14 mouse cellular contexts compared by ENCODE assay signal in the genomic region with DNA sequence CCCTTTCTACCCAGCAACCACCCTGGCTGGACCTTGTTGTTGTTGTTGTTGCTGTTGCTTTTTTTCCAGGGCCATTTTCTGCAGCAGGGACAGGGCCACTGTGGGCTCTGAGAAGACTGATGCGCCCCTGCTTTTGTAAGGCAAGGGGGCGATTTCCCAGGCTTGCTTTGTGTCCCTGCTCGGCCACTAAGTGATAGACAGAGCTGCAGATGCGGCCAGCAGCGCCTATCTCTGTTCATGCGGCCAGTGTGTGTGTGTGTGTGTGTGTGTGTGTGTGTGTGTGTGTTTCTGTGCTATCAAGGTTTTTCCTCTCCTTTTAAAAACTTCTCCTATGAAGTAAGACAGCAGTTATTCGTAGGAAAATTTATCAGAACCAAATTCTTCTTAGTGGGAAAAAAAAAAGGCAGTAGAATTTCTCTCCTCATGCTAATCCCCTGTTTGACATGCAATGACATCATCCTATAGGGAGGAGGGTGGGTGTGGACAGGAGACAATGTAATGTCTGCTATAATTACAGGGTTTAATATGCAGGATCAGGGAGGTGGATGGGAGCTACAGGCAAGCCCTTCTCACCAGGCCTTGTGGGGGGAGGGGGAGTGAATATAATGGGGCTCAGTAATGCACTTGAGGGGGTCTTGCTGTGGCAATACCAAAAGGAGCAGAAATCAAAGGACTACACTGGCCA. TPM values are rescaled to one million over a fixed set of nuclear protein-coding genes. Genes with fewer than 3 reads are reported as not detected.
DNase-seq lines count a peak whose midpoint lies in the region; ATAC-seq and TF ChIP-seq lines count a peak whose summit lies in the region.
"Had no signal": no experiment of that assay in that cellular context is flagged by ENCODE, and none has a peak within 500 bp of the region (broad histone marks: within the 10 kb centered on the region; RNA-seq: fewer than 3 reads in every experiment).

No protein-coding gene starts in this region.

- H3K79me2 ChIP-seq in heart, adult 2 months (replicated peaks; ENCODE audit: control insufficient read depth, insufficient read depth, low read length) = no peaks in the 10 kb centered on the region

- ATAC-seq in heart, embryonic 13.5 days (ENCODE audit: extremely low read depth, insufficient number of reproducible peaks, low FRiP score, low TSS enrichment) = no peak
- peak; percentile 82 for ATAC-seq in forebrain, embryonic 14.5 days
- peak; percentile 94 for ATAC-seq in midbrain, embryonic 12.5 days (ENCODE audit: low FRiP score, low read depth)
- ATAC-seq in stomach, embryonic 14.5 days (ENCODE audit: insufficient number of reproducible peaks, insufficient read depth, low FRiP score, low read depth) = peak; percentile 33; the same call in 1 of the 2 replicates
- no peak for ATAC-seq in lung, postnatal 0 days

- peaks cover 20% of the 10 kb centered on the region for H3K36me3 ChIP-seq in heart, embryonic 13.5 days
- no peaks in the 10 kb centered on the region; the same call in 1 of the 2 replicates for H3K36me3 ChIP-seq in heart, adult 2 months (ENCODE audit: control insufficient read depth, insufficient read depth, low read length)
- peaks cover 30% of the 10 kb centered on the region for H3K36me3 ChIP-seq in forebrain, embryonic 14.5 days (ENCODE audit: control insufficient read depth, insufficient read depth, low read length)
- H3K36me3 ChIP-seq in midbrain, embryonic 12.5 days = peaks cover 32% of the 10 kb centered on the region
- no peaks in the 10 kb centered on the region for H3K36me3 ChIP-seq in stomach, embryonic 14.5 days (ENCODE audit: control insufficient read depth, insufficient read depth, low read length)
- H3K36me3 ChIP-seq in lung, postnatal 0 days (ENCODE audit: insufficient read depth, low read length) = no peaks in the 10 kb centered on the region

- H3K9ac ChIP-seq in heart, embryonic 13.5 days = peak overlapping the region; percentile 47; the same call in 1 of the 2 replicates
- no peak overlapping the region for H3K9ac ChIP-seq in heart, adult 2 months (ENCODE audit: low read depth, low read length)
- peak overlapping the region; percentile 22; the same call in 1 of the 2 replicates for H3K9ac ChIP-seq in forebrain, embryonic 14.5 days (ENCODE audit: low read length)
- H3K9ac ChIP-seq in midbrain, embryonic 12.5 days (replicated peaks) = peak overlapping the region; percentile 37
- H3K9ac ChIP-seq in stomach, embryonic 14.5 days (replicated peaks; ENCODE audit: low read depth, low read length) = no peak overlapping the region
- no peak overlapping the region for H3K9ac ChIP-seq in lung, postnatal 0 days (replicated peaks; ENCODE audit: low read depth)

- no peak overlapping the region for H3K4me2 ChIP-seq in heart, embryonic 13.5 days
- H3K4me2 ChIP-seq in forebrain, embryonic 14.5 days (ENCODE audit: low read length) = peak overlapping the region; percentile 30
- H3K4me2 ChIP-seq in midbrain, embryonic 12.5 days (replicated peaks) = peak overlapping the region; percentile 43
- H3K4me2 ChIP-seq in stomach, embryonic 14.5 days (replicated peaks; ENCODE audit: low read depth, low read length) = no peak overlapping the region
- no peak overlapping the region for H3K4me2 ChIP-seq in lung, postnatal 0 days (replicated peaks; ENCODE audit: low read depth, low read length)

- peak overlapping the region; percentile 41; the same call in 1 of the 2 replicates for H3K27ac ChIP-seq in heart, embryonic 13.5 days (replicated peaks)
- H3K27ac ChIP-seq in heart, adult 2 months = no peak overlapping the region
- peak overlapping the region; percentile 81 for H3K27ac ChIP-seq in forebrain, embryonic 14.5 days (ENCODE audit: low read depth, low read length)
- peak overlapping the region; percentile 92 for H3K27ac ChIP-seq in midbrain, embryonic 12.5 days (replicated peaks)
- H3K27ac ChIP-seq in stomach, embryonic 14.5 days (ENCODE audit: low read length) = 0 out of 2 replicates have a peak overlapping the region, but pooled peaks have one; percentile 15
- H3K27ac ChIP-seq in lung, postnatal 0 days (ENCODE audit: low read length) = no peak overlapping the region

- TF ChIP-seq POLR2A in heart, adult 2 months (IDR thresholded peaks at IDR 0.05; ENCODE audit: insufficient read depth, low read depth, low read length) = no peak

- intact Hi-C loops in heart, adult 2 months (cut with DNase I) = no loop called here
- intact Hi-C loops in left cerebral cortex, postnatal 10 days (cut with DNase I) = loop anchor here (10.0 kb wide), 1 partner anchor 138 kb away; no protein-coding TSS in a partner anchor

- TF ChIP-seq EP300 in heart, adult 2 months (IDR thresholded peaks at IDR 0.05; ENCODE audit: insufficient read depth, low read depth, low read length) = no peak
- TF ChIP-seq EP300 in lung, postnatal 0 days (IDR thresholded peaks at IDR 0.05) = no peak

- H3K9me3 ChIP-seq in heart, embryonic 13.5 days = no peaks in the 10 kb centered on the region
- H3K9me3 ChIP-seq in forebrain, embryonic 14.5 days (replicated peaks; ENCODE audit: control insufficient read depth, low read length) = no peaks in the 10 kb centered on the region
- H3K9me3 ChIP-seq in midbrain, embryonic 12.5 days = no peaks in the 10 kb centered on the region
- H3K9me3 ChIP-seq in stomach, embryonic 14.5 days (ENCODE audit: control insufficient read depth, low read depth, low read length) = no peaks in the 10 kb centered on the region
- no peaks in the 10 kb centered on the region for H3K9me3 ChIP-seq in lung, postnatal 0 days (ENCODE audit: low read length)

- no peak for DNase-seq in heart, adult 2 months
- DNase-seq in forebrain, embryonic 14.5 days (ENCODE audit: low spot score) = peak; percentile 76
- DNase-seq in left cerebral cortex, postnatal 10 days (ENCODE audit: extremely low spot score in 1 of 2, low spot score in 2 of 2) = no peak
- no peak for DNase-seq in cerebellum, adult 9-10 months
- no peak for DNase-seq in lung, postnatal 0 days (ENCODE audit: low spot score)
- DNase-seq: adrenal gland, postnatal 10 days; cerebellum, adult 18-20 months; heart, postnatal 4 days; kidney, postnatal 14 days; thymus, postnatal 25 days had no signal

- no peak for TF ChIP-seq CTCF in heart, adult 2 months (IDR thresholded peaks at IDR 0.05)
- no peak for TF ChIP-seq CTCF in lung, postnatal 0 days (IDR thresholded peaks at IDR 0.05)

- H3K4me3 ChIP-seq in heart, embryonic 13.5 days = no peak overlapping the region
- H3K4me3 ChIP-seq in heart, adult 2 months = no peak overlapping the region
- H3K4me3 ChIP-seq in forebrain, embryonic 14.5 days (ENCODE audit: low read depth, low read length) = peak overlapping the region; percentile 7
- peak overlapping the region; percentile 7; the same call in 1 of the 2 replicates for H3K4me3 ChIP-seq in midbrain, embryonic 12.5 days
- H3K4me3 ChIP-seq in stomach, embryonic 14.5 days (ENCODE audit: low read depth, low read length) = no peak overlapping the region
- no peak overlapping the region for H3K4me3 ChIP-seq in lung, postnatal 0 days (ENCODE audit: low read depth, low read length)
- H3K4me3 ChIP-seq: erythroblast, embryonic 14.5 days had no signal

- peaks cover 19% of the 10 kb centered on the region for H3K4me1 ChIP-seq in heart, embryonic 13.5 days
- no peaks in the 10 kb centered on the region for H3K4me1 ChIP-seq in heart, adult 2 months (ENCODE audit: control insufficient read depth, insufficient read depth, low read length)
- peaks cover 35% of the 10 kb centered on the region for H3K4me1 ChIP-seq in forebrain, embryonic 14.5 days (ENCODE audit: control insufficient read depth, insufficient read depth, low read length)
- H3K4me1 ChIP-seq in midbrain, embryonic 12.5 days = peaks cover 44% of the 10 kb centered on the region
- peaks cover 7% of the 10 kb centered on the region; the same call in 1 of the 2 replicates for H3K4me1 ChIP-seq in stomach, embryonic 14.5 days (ENCODE audit: control insufficient read depth, insufficient read depth, low read length)
- H3K4me1 ChIP-seq in lung, postnatal 0 days (ENCODE audit: insufficient read depth, low read depth, low read length) = no peaks in the 10 kb centered on the region

- WGBS in heart, embryonic 13.5 days = 29% methylated on average over 7 of the region's 7 CpGs
- WGBS in heart, adult 2 months = 59% methylated on average over 7 of the region's 7 CpGs
- 5% methylated on average over 7 of the region's 7 CpGs for WGBS in forebrain, embryonic 14.5 days
- 28% methylated on average over 7 of the region's 7 CpGs for WGBS in midbrain, embryonic 12.5 days
- WGBS in stomach, embryonic 14.5 days = 55% methylated on average over 7 of the region's 7 CpGs
- WGBS in lung, postnatal 0 days = 64% methylated on average over 7 of the region's 7 CpGs

- H3K27me3 ChIP-seq in heart, embryonic 13.5 days (replicated peaks) = no peaks in the 10 kb centered on the region
- no peaks in the 10 kb centered on the region for H3K27me3 ChIP-seq in heart, adult 2 months (ENCODE audit: control insufficient read depth, insufficient read depth, low read length)
- H3K27me3 ChIP-seq in forebrain, embryonic 14.5 days (replicated peaks; ENCODE audit: control insufficient read depth, insufficient read depth, low read length) = no peaks in the 10 kb centered on the region
- H3K27me3 ChIP-seq in midbrain, embryonic 12.5 days = no peaks in the 10 kb centered on the region
- H3K27me3 ChIP-seq in stomach, embryonic 14.5 days (ENCODE audit: control insufficient read depth, insufficient read depth, low read length) = no peaks in the 10 kb centered on the region
- no peaks in the 10 kb centered on the region for H3K27me3 ChIP-seq in lung, postnatal 0 days (replicated peaks; ENCODE audit: insufficient read depth, low read length)

RNA-seq across cellular contexts. Expression of a gene that starts 23.6 kb away (rescaled TPM):
- 111 and 116 TPM in 2 replicates for polyA plus RNA-seq in heart, embryonic 13.5 days (2015; fragmentation: Nextera tagmentation; extraction: Ambion mirVana)
- total RNA-seq in heart, adult 2 months (2021) = 10 to 100 TPM; 10.2 to 14.6 TPM
- polyA plus RNA-seq in heart, adult 2 months (2012; rRNA removed) = 2.1 and 3.5 TPM in 2 replicates
- 1,380 and 2,008 TPM in 2 replicates for polyA plus RNA-seq in forebrain, embryonic 14.5 days (2014; fragmentation: Nextera tagmentation; extraction: Ambion mirVana)
- 1,345 and 1,353 TPM in 2 replicates for polyA plus RNA-seq in midbrain, embryonic 12.5 days (2016; fragmentation: Nextera tagmentation; extraction: Ambion mirVana)
- 244 and 252 TPM in 2 replicates for polyA plus RNA-seq in stomach, embryonic 14.5 days (2014; fragmentation: Nextera tagmentation; extraction: Ambion mirVana)
- total RNA-seq in left cerebral cortex, postnatal 10 days (2021) = 1,000 to 10,000 TPM; 1,022 to 1,154 TPM
- polyA plus RNA-seq in lung, postnatal 0 days (2015; fragmentation: Nextera tagmentation; extraction: Ambion mirVana) = 31.2 and 39.1 TPM in 2 replicates
- polyA plus RNA-seq: erythroblast, embryonic 14.5 days had no signal

Comparison
In these comparisons a context has a peak if more than half of its experiments do, and no peak if none do; other contexts are left out.
1. H3K27ac ChIP-seq: peak in heart, embryonic 13.5 days (single experiment), forebrain, embryonic 14.5 days (single experiment), midbrain, embryonic 12.5 days (single experiment) and stomach, embryonic 14.5 days (single experiment); none in heart, adult 2 months (single experiment) and lung, postnatal 0 days (single experiment).
2. H3K9ac ChIP-seq: peak in heart, embryonic 13.5 days (single experiment), forebrain, embryonic 14.5 days (single experiment) and midbrain, embryonic 12.5 days (single experiment); none in heart, adult 2 months (single experiment), stomach, embryonic 14.5 days (single experiment) and lung, postnatal 0 days (single experiment).
3. ATAC-seq: peak in forebrain, embryonic 14.5 days (single experiment), midbrain, embryonic 12.5 days (single experiment) and stomach, embryonic 14.5 days (single experiment); none in heart, embryonic 13.5 days (single experiment) and lung, postnatal 0 days (single experiment).
4. H3K4me2 ChIP-seq: peak in forebrain, embryonic 14.5 days (single experiment) and midbrain, embryonic 12.5 days (single experiment); none in heart, embryonic 13.5 days (single experiment), stomach, embryonic 14.5 days (single experiment) and lung, postnatal 0 days (single experiment).
5. H3K4me3 ChIP-seq: peak in forebrain, embryonic 14.5 days (single experiment) and midbrain, embryonic 12.5 days (single experiment); none in heart, embryonic 13.5 days (single experiment), heart, adult 2 months (single experiment), stomach, embryonic 14.5 days (single experiment) and lung, postnatal 0 days (single experiment).